Mouse (Mus musculus) hindbrain, postnatal 0 days (tissue): ENCODE measurements at regions not wholly inside any gene's neighbourhood (a gene's known extent, or its start where the extent isn't known, plus 50 kb on each side); places are given as distances from the start of the nearest gene placed in this dataset.

ENCODE experiments used
- ATAC-seq: fragments of 200-750 bp; cut with Nextera tagmentation; 2 replicates; pipeline ENCODE4 v1.8.0; 2017; ENCODE audit warnings: mild to moderate bottlenecking, moderate TSS enrichment, moderate library complexity
- DNase-seq: peaks from one replicate; pipeline ENCODE4 v3.0.0-alpha.2; 2015; ENCODE audit warnings: low spot score
- H3K27ac ChIP-seq: fragments of 300-500 bp; sonication (generic); 2 replicates; pipeline ENCODE4 v1.5.1; 2014; ENCODE audit warnings: mild to moderate bottlenecking
- H3K27me3 ChIP-seq: fragments of 300-500 bp; sonication (generic); 2 replicates; pipeline ENCODE4 v1.6.1; 2014; ENCODE audit warnings: low read length, mixed read lengths; ENCODE audit not compliant: insufficient read depth
- H3K36me3 ChIP-seq: fragments of 300-500 bp; sonication (generic); 2 replicates; pipeline ENCODE4 v1.6.1; 2014; ENCODE audit warnings: low read length, mixed read lengths; ENCODE audit not compliant: insufficient read depth
- H3K4me1 ChIP-seq: fragments of 300-500 bp; sonication (generic); 2 replicates; pipeline ENCODE4 v1.6.1; 2014; ENCODE audit warnings: antibody characterized with exemption, low read length, mixed read lengths; ENCODE audit not compliant: insufficient read depth
- H3K4me2 ChIP-seq: fragments of 300-500 bp; sonication (generic); 2 replicates; pipeline ENCODE4 v1.6.1; 2014; ENCODE audit warnings: low read depth, mild to moderate bottlenecking, low read length, moderate library complexity, mixed read lengths
- H3K4me3 ChIP-seq: fragments of 300-500 bp; sonication (generic); 2 replicates; pipeline ENCODE4 v1.5.1; 2014; ENCODE audit warnings: low read length
- H3K9ac ChIP-seq: fragments of 300-500 bp; sonication (generic); replicated peaks from 2 replicates; pipeline ENCODE4 v1.6.1; 2014; ENCODE audit warnings: mild to moderate bottlenecking, low read length, moderate library complexity, mixed read lengths
- H3K9me3 ChIP-seq: fragments of 300-500 bp; sonication (generic); 2 replicates; pipeline ENCODE4 v1.6.1; 2016; ENCODE audit warnings: low read length, mixed read lengths
- CTCF ChIP-seq: IDR thresholded peaks from 2 replicates; pipeline ENCODE4 v1.5.1; 2016; ENCODE audit warnings: antibody characterized with exemption, control low read depth, low read depth
- WGBS: fragments of 180-500 bp; shearing (Covaris S2); extraction: QIAGEN DNeasy Blood & Tissue Kit; methylation state at CpG from one replicate; pipeline ENCODE4 v1.1.7; 2014; 5-methylcytosine and 5-hydroxymethylcytosine counted together

DNA sequence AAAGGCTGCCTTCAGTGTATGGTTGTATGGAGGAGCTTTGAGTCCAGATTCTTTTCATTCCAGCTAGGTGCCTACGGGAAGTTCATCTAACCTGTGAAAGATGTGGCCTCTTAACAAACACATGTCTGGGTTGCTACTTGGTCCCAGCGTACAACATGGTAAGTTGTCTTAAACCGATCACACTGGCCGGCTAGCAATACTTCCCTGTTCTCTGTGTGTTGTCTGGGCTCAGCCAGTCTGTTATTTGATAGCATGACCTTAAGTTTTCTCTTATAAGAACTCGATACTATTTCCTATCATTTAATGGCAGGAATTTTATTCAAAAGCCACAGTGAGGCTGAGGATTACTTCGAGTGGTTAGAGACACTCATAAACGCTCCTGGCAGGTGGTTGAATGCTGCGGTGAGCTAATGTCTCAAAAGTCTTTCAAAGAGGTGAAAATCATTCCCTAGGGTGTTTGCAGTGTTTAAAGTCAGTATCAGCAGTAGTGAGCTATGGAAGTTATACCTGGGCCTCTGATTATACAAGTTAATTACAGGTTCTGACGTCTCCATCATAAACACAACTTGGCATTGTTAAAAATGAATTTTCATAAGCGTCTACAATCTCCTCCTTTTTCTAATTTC is 414.2 kb downstream of the Irx1 start:
- 83% methylated on average over 10 of the region's 10 CpGs for WGBS
- H3K27me3 ChIP-seq = no peaks in the 10 kb centered on the region
- no peak overlapping the region for H3K4me3 ChIP-seq
- H3K27ac ChIP-seq = no peak overlapping the region
- H3K4me1 ChIP-seq = no peaks in the 10 kb centered on the region
- no peak for TF ChIP-seq CTCF
- H3K36me3 ChIP-seq = no peaks in the 10 kb centered on the region
- no peaks in the 10 kb centered on the region for H3K9me3 ChIP-seq
- no peak for ATAC-seq
- no peak overlapping the region for H3K9ac ChIP-seq
- H3K4me2 ChIP-seq = no peak overlapping the region
- DNase-seq = no peak

DNA sequence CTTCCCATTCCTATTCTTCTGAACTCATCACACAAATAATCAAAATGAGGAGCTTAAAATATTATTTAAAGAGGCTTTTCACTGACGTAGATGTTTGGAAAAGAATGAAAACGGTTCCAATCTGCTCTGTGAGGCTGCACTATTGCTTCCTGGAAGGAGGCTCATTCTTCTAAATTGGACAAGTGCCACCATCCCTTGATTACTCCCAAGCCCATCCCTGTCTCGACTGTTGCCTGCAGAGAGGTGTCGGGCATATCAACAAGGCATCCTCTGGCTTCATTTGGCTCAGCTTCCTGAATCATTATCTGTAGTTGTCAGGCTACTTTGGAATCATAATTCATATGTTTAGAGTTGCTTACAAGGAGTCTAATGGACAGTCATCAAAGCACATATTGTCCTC is 425.3 kb downstream of the Irx1 start:
- no peaks in the 10 kb centered on the region for H3K9me3 ChIP-seq
- no peak overlapping the region for H3K4me2 ChIP-seq
- 26% methylated on average over 4 of the region's 4 CpGs for WGBS
- H3K27me3 ChIP-seq = no peaks in the 10 kb centered on the region
- ATAC-seq (no peak), DNase-seq (peak; percentile 62)
- H3K27ac ChIP-seq = no peak overlapping the region
- H3K36me3 ChIP-seq = no peaks in the 10 kb centered on the region
- H3K4me1 ChIP-seq = 0 out of 2 replicates have a peak, but pooled peaks cover 6% of the 10 kb centered on the region
- H3K9ac ChIP-seq = no peak overlapping the region
- H3K4me3 ChIP-seq = no peak overlapping the region
- TF ChIP-seq CTCF = no peak

DNA sequence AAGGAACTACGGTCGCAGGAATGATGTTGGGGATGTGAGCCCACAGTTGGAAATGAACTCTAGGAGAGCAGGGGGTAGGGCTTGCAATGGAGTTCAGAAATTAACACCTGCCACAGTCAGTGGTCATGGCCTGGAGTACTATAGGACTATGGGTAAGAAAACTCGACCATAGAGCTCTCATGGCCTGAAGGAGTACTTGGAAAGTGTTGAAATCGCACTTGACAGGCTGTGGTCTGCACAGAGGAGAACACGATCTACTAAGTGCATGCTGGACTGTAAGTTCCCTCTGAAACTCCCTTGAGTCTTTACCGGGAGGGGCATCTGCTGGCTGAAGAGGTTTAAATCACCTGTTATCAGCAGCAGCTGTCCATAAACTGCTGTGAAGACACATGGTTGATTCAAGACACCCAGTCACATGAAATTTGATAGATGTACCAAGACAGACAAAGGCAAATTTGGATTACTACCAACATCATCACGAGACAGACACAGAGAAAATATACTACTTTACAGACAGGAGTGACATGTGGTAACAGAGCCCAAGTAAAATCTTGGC is 430.6 kb downstream of the Irx1 start:
- H3K27ac ChIP-seq = no peak overlapping the region
- DNase-seq = no peak
- no peaks in the 10 kb centered on the region for H3K9me3 ChIP-seq
- H3K9ac ChIP-seq = no peak overlapping the region
- no peak overlapping the region for H3K4me3 ChIP-seq
- no peaks in the 10 kb centered on the region for H3K27me3 ChIP-seq
- no peak overlapping the region for H3K4me2 ChIP-seq
- no peaks in the 10 kb centered on the region for H3K36me3 ChIP-seq
- H3K4me1 ChIP-seq = no peaks in the 10 kb centered on the region
- TF ChIP-seq CTCF = no peak
- no peak for ATAC-seq
- 82% methylated on average over 7 of the region's 7 CpGs for WGBS

DNA sequence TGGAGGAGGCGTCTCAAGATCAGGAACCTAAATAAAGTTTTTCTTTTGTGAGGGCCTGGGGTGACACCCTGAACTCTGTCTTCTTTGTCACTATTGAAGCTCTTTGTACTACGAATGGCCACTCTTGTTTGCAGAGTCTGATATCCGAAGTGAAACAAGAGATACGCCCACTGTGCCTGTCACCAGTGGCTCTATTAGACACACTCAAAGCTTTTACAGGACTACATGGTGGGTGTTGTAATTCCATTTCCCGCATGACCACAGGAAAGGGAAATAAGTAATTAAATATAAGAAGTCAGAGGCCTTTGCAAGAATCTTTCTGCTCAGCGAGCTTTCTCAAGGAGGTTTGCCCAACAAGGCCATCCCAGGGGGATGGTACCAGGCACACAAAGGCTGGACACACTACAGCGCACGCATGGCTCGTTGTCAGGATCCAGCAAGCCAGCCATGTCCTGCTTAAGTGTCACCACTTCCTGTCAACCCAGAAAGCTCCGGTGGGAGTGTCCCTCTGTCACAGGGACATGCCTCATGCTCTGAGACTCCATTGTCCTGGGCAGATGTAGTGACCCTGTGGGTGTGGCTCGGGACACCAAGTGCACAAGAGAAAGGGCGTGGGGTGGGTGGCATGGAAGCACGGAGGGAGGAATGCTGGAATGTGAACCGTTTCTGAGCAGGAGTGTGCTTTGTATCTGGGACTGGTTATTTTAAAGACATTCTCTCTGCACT is 434.0 kb downstream of the Irx1 start:
- Histone ChIP-seq H3K27ac (no peak overlapping the region), H3K9me3 (no peaks in the 10 kb centered on the region), H3K36me3 (no peaks in the 10 kb centered on the region), H3K27me3 (no peaks in the 10 kb centered on the region), H3K4me2 (no peak overlapping the region), H3K4me1 (no peaks in the 10 kb centered on the region), H3K9ac (no peak overlapping the region), H3K4me3 (no peak overlapping the region)
- ATAC-seq (no peak), DNase-seq (no peak)
- 34% methylated on average over 14 of the region's 14 CpGs for WGBS
- TF ChIP-seq CTCF = no peak

DNA sequence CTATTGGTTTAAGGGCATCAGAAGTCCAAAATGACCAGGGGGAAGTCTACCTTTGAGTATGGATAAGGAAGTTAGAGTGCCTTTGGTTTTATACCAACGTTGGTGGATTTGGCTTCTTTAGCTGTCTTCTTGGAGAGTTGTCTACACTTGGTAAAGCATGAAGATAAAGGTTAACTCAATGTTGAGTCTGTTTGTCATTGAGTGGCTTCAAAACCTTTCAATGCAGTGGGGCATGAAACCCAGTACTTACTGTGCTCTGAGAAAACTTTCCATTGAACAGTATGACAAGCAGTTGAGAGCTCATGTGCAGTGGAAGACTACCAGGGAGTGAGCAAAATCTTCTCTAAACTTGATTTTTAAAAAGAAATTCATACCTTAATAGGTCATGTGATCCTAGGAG is 445.7 kb downstream of the Irx1 start:
- no peak overlapping the region for H3K27ac ChIP-seq
- H3K4me3 ChIP-seq = no peak overlapping the region
- ATAC-seq (no peak), DNase-seq (no peak)
- H3K4me1 ChIP-seq = no peaks in the 10 kb centered on the region
- no peaks in the 10 kb centered on the region for H3K36me3 ChIP-seq
- H3K27me3 ChIP-seq = no peaks in the 10 kb centered on the region
- H3K9me3 ChIP-seq = no peaks in the 10 kb centered on the region
- no peak overlapping the region for H3K9ac ChIP-seq
- no peak for TF ChIP-seq CTCF
- 85% methylated on average over 1 of the region's 1 CpGs for WGBS
- H3K4me2 ChIP-seq = no peak overlapping the region

DNA sequence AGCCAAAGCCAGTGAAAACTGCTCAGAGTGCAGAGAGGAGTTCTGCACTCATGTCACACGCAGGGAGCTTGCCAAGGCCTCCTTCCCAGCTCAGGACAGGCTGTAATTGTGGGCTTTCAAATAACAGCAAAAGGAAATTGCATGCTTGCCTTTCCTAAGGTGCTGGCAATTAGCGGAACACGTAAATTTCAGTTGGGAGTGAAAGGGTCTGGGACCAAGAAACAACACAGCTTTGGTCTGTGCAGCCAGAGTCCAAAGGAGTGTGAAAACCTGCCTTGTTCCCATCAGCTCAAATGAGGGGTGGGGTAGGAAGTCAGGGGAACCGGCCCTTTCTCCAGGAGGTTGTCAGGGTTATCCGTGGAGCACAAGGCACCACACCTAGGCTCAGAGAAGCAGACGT is 450.3 kb downstream of the Irx1 start:
- ATAC-seq (no peak), DNase-seq (no peak)
- WGBS = 31% methylated on average over 6 of the region's 6 CpGs
- Histone ChIP-seq H3K4me1 (no peaks in the 10 kb centered on the region), H3K4me3 (no peak overlapping the region), H3K9me3 (no peaks in the 10 kb centered on the region), H3K4me2 (no peak overlapping the region), H3K27me3 (no peaks in the 10 kb centered on the region), H3K9ac (no peak overlapping the region), H3K36me3 (no peaks in the 10 kb centered on the region), H3K27ac (no peak overlapping the region)
- TF ChIP-seq CTCF = no peak

DNA sequence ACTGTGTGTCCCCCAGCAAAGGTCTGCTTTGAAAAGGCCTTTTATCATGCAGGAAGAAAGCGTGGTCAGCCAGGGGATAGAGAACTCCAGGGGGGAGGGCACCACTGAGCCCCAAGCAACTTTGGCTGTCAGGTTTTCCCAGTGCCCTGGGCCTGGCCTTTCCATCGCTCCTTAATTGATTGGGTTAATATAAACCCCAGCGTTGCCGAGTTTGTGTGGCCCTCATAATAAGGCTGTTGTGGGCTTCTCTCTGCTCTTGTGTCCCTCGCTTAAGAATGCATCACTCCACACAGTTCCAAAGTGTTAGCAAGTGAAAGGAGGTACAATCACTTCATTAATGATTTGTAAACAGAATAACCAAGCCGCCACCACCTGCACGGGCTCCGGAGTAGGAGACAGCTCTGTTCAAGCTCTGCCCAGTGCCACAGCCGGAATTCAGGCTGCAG is 455.5 kb downstream of the Irx1 start:
- 16% methylated on average over 9 of the region's 9 CpGs for WGBS
- peak overlapping the region; percentile 27; the same call in 1 of the 2 replicates for H3K27ac ChIP-seq
- no peak overlapping the region for H3K9ac ChIP-seq
- H3K9me3 ChIP-seq = no peaks in the 10 kb centered on the region
- H3K4me3 ChIP-seq = no peak overlapping the region
- no peak for TF ChIP-seq CTCF
- H3K36me3 ChIP-seq = no peaks in the 10 kb centered on the region
- ATAC-seq (peak; percentile 84), DNase-seq (peak; percentile 54)
- no peaks in the 10 kb centered on the region for H3K27me3 ChIP-seq
- peaks cover 12% of the 10 kb centered on the region for H3K4me1 ChIP-seq
- H3K4me2 ChIP-seq = peak overlapping the region; percentile 38; the same call in 1 of the 2 replicates
